Mouse (Mus musculus) liver, embryonic 14.5 days (tissue): ENCODE results near the gene Zfp618. TPM values are rescaled to one million over a fixed set of nuclear protein-coding genes. Genes with fewer than 3 reads are reported as not detected.

ENCODE experiments used
- ATAC-seq: fragments of 200-750 bp; cut with Nextera tagmentation; 2 replicates; pipeline ENCODE4 v1.8.0; 2017; ENCODE audit warnings: moderate number of reproducible peaks, mild to moderate bottlenecking, moderate library complexity; ENCODE audit not compliant: insufficient read depth
- DNase-seq, 3 experiments: peaks; one replicate each; pipeline ENCODE4 v3.0.0-alpha.2; 2012 to 2013; ENCODE audit warnings: low read depth in 3 of 3, low spot score in 3 of 3
- H3K27ac ChIP-seq: fragments of 300-500 bp; sonication (generic); 2 replicates; pipeline ENCODE4 v1.5.1; 2014; ENCODE audit warnings: moderate library complexity, mild to moderate bottlenecking, control low read depth, inconsistent platforms
- H3K27me3 ChIP-seq: fragments of 300-500 bp; sonication (generic); 2 replicates; pipeline ENCODE4 v1.6.1; 2014; ENCODE audit warnings: mild to moderate bottlenecking, low read length, moderate library complexity; ENCODE audit not compliant: control insufficient read depth, insufficient read depth
- H3K36me3 ChIP-seq: fragments of 300-500 bp; sonication (generic); replicated peaks from 2 replicates; pipeline ENCODE4 v1.6.1; 2014; ENCODE audit warnings: low read depth; ENCODE audit not compliant: control insufficient read depth, insufficient read depth
- H3K4me1 ChIP-seq, 2 experiments: fragments of 200-500 bp in 1 of 2; fragments of 300-500 bp in 1 of 2; sonication (generic) in 1 of 2; replicated peaks; 2 replicates each; pipeline ENCODE4 v1.6.1; 2012 to 2014; ENCODE audit warnings: antibody characterized with exemption in 1 of 2, inconsistent platforms in 1 of 2, low read length in 1 of 2; ENCODE audit not compliant: control insufficient read depth in 2 of 2, insufficient read depth in 2 of 2
- H3K4me2 ChIP-seq: fragments of 300-500 bp; sonication (generic); 2 replicates; pipeline ENCODE4 v1.6.1; 2014; ENCODE audit warnings: low read depth, mild to moderate bottlenecking, control low read depth, moderate library complexity
- H3K4me3 ChIP-seq, 2 experiments: fragments of 200-500 bp in 1 of 2; fragments of 300-500 bp in 1 of 2; sonication (generic) in 1 of 2; 2 replicates each; pipeline ENCODE4 v1.5.1; 2012 to 2014; ENCODE audit warnings: low read depth in 2 of 2, low read length in 2 of 2, mild to moderate bottlenecking in 2 of 2, control low read depth in 1 of 2, inconsistent platforms in 1 of 2, moderate library complexity in 1 of 2; ENCODE audit not compliant: insufficient read depth in 1 of 2
- H3K9ac ChIP-seq: fragments of 300-500 bp; sonication (generic); replicated peaks from 2 replicates; pipeline ENCODE4 v1.6.1; 2014; ENCODE audit warnings: mild to moderate bottlenecking, control low read depth, moderate library complexity
- H3K9me3 ChIP-seq: fragments of 300-500 bp; sonication (generic); 2 replicates; pipeline ENCODE4 v1.6.1; 2016; ENCODE audit warnings: low read length, mixed read lengths; ENCODE audit not compliant: control insufficient read depth
- CTCF ChIP-seq: IDR thresholded peaks from 2 replicates; pipeline ENCODE4 v1.5.1; 2016; ENCODE audit warnings: antibody characterized with exemption, low read depth, control low read depth
- EP300 ChIP-seq: IDR thresholded peaks from 2 replicates; pipeline ENCODE4 v1.6.1; 2016; ENCODE audit warnings: antibody characterized with exemption, low read depth
- WGBS: fragments of 180-500 bp; shearing (Covaris S2); extraction: QIAGEN DNeasy Blood & Tissue Kit; methylation state at CpG from one replicate; pipeline ENCODE4 v1.1.7; 2014; ENCODE audit not compliant: insufficient replicate concordance; 5-methylcytosine and 5-hydroxymethylcytosine counted together
- polyA plus RNA-seq, 2 experiments: library from polyadenylated mRNA; depleted of rRNA in 1 of 2; stranded (reverse) in 1 of 2; unstranded in 1 of 2; fragments of >200 nt; fragmentation: Nextera tagmentation in 1 of 2; extraction: Ambion mirVana in 1 of 2; gene quantifications; 2 replicates each; pipeline versions ENCODE4 v1.2.1 to v1.2.3; 2012 to 2014

The Zfp618 gene
- polyA plus RNA-seq, 2 experiments: 1.5 TPM

DNA sequence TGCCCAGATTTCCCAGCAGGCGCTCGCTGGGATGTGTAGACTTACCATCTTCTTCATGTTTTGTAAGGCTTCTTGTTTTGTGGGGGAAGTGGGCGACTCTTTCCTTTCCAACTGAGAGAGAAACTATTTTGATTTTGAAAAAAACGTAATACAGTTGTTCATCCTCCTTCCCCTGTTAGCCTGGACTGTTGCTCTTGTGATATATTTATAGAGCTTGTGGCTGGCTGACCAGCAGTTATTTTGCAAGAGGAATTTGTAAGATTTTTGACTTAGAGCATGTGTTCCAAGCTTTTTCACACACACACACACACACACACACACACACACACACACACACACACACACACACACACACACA is 84.9 kb downstream of the Zfp618 start:
- peaks cover 0 to 6% of the 10 kb centered on the region in 2 experiments; a peak in 2 of 4 replicates for H3K4me1 ChIP-seq
- no peak for ATAC-seq
- no peak overlapping the region for H3K4me2 ChIP-seq
- no peaks in the 10 kb centered on the region for H3K36me3 ChIP-seq
- TF ChIP-seq CTCF (no peak), EP300 (no peak)
- H3K27ac ChIP-seq: no peak overlapping the region
- DNase-seq: no peak
- no peaks in the 10 kb centered on the region for H3K27me3 ChIP-seq
- H3K4me3 ChIP-seq: no peak overlapping the region
- no peaks in the 10 kb centered on the region for H3K9me3 ChIP-seq
- no peak overlapping the region for H3K9ac ChIP-seq
- WGBS: 28% methylated on average over 4 of the region's 4 CpGs

DNA sequence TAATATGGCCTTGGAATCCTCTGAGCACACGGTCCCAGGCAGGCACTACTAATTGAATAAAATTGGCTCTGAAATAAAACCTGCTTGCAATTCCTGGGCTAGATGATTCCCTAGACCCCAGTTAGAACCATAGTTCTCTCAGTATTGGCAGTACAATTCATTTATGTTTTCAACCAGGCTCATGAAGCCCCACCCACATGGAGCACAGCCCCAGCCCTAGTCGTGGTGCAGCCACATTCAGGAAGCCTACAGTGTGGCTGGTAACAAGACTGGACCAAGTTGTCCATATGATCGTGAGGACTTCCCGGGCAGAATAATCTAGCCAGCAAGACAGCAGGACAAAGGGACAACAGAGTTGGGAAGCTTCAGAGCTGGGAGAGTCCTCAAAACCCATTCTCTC is 85.6 kb downstream of the Zfp618 start:
- Histone ChIP-seq H3K36me3 (no peaks in the 10 kb centered on the region), H3K27me3 (no peaks in the 10 kb centered on the region), H3K27ac (no peak overlapping the region), H3K4me1 (peaks cover 0 to 6% of the 10 kb centered on the region in 2 experiments; a peak in 2 of 4 replicates), H3K4me3 (no peak overlapping the region), H3K9ac (no peak overlapping the region), H3K4me2 (no peak overlapping the region), H3K9me3 (no peaks in the 10 kb centered on the region)
- TF ChIP-seq CTCF (no peak), EP300 (no peak)
- DNase-seq (no peak), ATAC-seq (no peak)
- 46% methylated on average over 4 of the region's 4 CpGs for WGBS

GRCm38 (mm10) chr4:63051940-63052661 is 86.7 kb downstream of the Zfp618 start:
- ATAC-seq: no peak
- no peaks in the 10 kb centered on the region for H3K36me3 ChIP-seq
- no peak overlapping the region for H3K9ac ChIP-seq
- TF ChIP-seq EP300 (no peak), CTCF (no peak)
- no peaks in the 10 kb centered on the region for H3K9me3 ChIP-seq
- no peaks in the 10 kb centered on the region for H3K27me3 ChIP-seq
- no peak for DNase-seq
- 31% methylated on average over 7 of the region's 7 CpGs for WGBS
- no peak overlapping the region for H3K4me3 ChIP-seq
- no peak overlapping the region for H3K27ac ChIP-seq
- H3K4me2 ChIP-seq: no peak overlapping the region
- H3K4me1 ChIP-seq: peaks cover 0 to 6% of the 10 kb centered on the region in 2 experiments; a peak in 2 of 4 replicates

DNA sequence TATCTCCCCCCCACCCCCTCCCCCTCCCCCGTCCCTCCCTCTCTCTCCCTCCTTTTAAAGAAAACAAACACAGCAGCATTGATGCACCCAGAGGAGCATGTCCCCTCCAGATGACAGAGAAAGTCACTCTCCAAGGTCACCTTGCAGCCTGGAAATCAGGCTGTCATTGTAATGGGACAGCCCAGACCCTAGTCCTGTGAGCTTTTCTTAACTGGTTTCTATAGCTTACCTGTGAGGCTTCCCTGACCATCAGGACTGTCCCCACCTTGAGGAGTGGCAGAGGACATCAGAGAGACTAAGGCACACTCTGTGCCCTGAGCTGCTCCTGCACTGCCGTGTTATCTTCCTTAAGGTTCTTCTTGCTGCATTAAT is 87.3 kb downstream of the Zfp618 start:
- Histone ChIP-seq H3K9ac (no peak overlapping the region), H3K4me3 (no peak overlapping the region), H3K4me2 (no peak overlapping the region), H3K36me3 (no peaks in the 10 kb centered on the region), H3K9me3 (no peaks in the 10 kb centered on the region), H3K27me3 (no peaks in the 10 kb centered on the region), H3K4me1 (peaks cover 0 to 6% of the 10 kb centered on the region in 2 experiments; a peak in 2 of 4 replicates), H3K27ac (no peak overlapping the region)
- DNase-seq (no peak), ATAC-seq (no peak)
- TF ChIP-seq CTCF (no peak), EP300 (no peak)
- 34% methylated on average over 2 of the region's 2 CpGs for WGBS

DNA sequence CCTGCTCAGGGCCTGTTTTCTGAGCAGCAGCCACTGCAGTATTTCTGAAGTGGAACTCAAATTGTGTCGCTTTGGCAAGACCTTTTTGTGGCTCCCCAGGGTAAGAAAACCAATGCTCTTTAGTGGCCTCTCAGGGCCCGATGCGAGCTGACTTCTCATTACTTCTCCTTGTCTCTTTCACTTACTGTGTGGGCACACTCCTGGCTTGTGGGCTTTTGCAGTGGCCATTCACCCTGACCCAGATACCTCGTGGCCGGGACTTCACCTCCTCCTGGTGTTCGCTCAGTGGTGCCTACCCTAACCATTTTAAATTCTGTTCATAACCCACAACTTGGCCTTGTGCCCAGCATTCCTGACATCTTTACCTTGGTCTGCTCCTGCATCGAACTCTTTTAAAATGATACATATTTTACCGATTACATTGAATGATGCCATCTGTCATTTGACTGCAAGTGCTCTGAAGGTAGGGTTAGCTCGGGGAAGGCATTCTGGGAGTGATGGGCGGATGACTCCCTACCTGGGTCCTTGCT is 89.9 kb downstream of the Zfp618 start:
- DNase-seq: no peak
- Histone ChIP-seq H3K4me1 (peaks cover 0 to 5% of the 10 kb centered on the region in 2 experiments; a peak in 2 of 4 replicates), H3K4me2 (no peak overlapping the region), H3K27me3 (no peaks in the 10 kb centered on the region), H3K36me3 (no peaks in the 10 kb centered on the region), H3K9me3 (no peaks in the 10 kb centered on the region), H3K9ac (no peak overlapping the region), H3K4me3 (no peak overlapping the region), H3K27ac (no peak overlapping the region)
- no peak for ATAC-seq
- 62% methylated on average over 10 of the region's 10 CpGs for WGBS
- TF ChIP-seq CTCF (no peak), EP300 (no peak)
